13 mouse cellular contexts compared by ENCODE assay signal in the genomic region with DNA sequence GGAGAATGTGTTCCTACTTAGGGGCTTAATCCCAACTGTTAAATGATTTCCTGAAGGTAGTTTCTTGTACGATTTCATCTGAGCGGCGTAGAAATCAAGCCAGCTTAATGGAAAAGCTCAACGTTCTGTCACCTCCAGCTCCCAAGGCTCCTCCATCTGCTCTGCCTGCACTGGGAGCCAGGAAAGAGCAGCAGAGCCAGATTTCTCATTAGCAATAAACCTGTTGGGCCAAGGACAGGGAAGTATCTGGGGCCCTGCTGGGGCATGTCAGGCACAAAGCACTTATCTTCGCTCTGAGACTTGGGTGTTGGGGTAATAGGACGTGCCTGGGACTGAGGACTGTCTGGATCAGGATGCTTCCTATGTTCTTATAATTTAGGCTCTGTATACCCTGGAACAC.
DNase-seq lines count a peak whose midpoint lies in the region; ATAC-seq lines count a peak whose summit lies in the region.
"Had no signal": no experiment of that assay in that cellular context is flagged by ENCODE, and none has a peak within 500 bp of the region (broad histone marks: within the 10 kb centered on the region; RNA-seq: fewer than 3 reads in every experiment).

No protein-coding gene starts in this region.

- H3K4me1 ChIP-seq in hindbrain, embryonic 16.5 days (ENCODE audit: control insufficient read depth, insufficient read depth, low read depth, low read length): peaks cover 3% of the 10 kb centered on the region; the same call in 1 of the 2 replicates
- H3K4me1 ChIP-seq in hindbrain, embryonic 10.5 days (replicated peaks): no peaks in the 10 kb centered on the region
- H3K4me1 ChIP-seq: heart, embryonic 15.5 days had no signal

- H3K27ac ChIP-seq in hindbrain, embryonic 16.5 days (ENCODE audit: low read depth, low read length): no peak overlapping the region
- H3K27ac ChIP-seq in hindbrain, embryonic 10.5 days: no peak overlapping the region
- H3K27ac ChIP-seq: heart, embryonic 15.5 days had no signal

- H3K36me3 ChIP-seq in hindbrain, embryonic 16.5 days (ENCODE audit: control insufficient read depth, insufficient read depth, low read length): no peaks in the 10 kb centered on the region
- H3K36me3 ChIP-seq in hindbrain, embryonic 10.5 days: no peaks in the 10 kb centered on the region
- H3K36me3 ChIP-seq: heart, embryonic 15.5 days had no signal

- 62% methylated on average over 6 of the region's 6 CpGs for WGBS in hindbrain, embryonic 16.5 days
- 90% methylated on average over 6 of the region's 6 CpGs for WGBS in hindbrain, embryonic 10.5 days

- no peak overlapping the region for H3K9ac ChIP-seq in hindbrain, embryonic 16.5 days (ENCODE audit: low read depth, low read length)
- H3K9ac ChIP-seq: heart, embryonic 15.5 days had no signal

- H3K9me3 ChIP-seq in hindbrain, embryonic 16.5 days (ENCODE audit: control insufficient read depth, low read length): no peaks in the 10 kb centered on the region
- no peaks in the 10 kb centered on the region for H3K9me3 ChIP-seq in hindbrain, embryonic 10.5 days
- H3K9me3 ChIP-seq: heart, embryonic 15.5 days had no signal

- no peak overlapping the region for H3K4me3 ChIP-seq in hindbrain, embryonic 16.5 days (ENCODE audit: low read length)
- H3K4me3 ChIP-seq in hindbrain, embryonic 10.5 days: no peak overlapping the region
- H3K4me3 ChIP-seq: heart, embryonic 15.5 days had no signal

- DNase-seq in hindbrain, embryonic 10.5 days (ENCODE audit: low spot score): no peak
- peak; percentile 86 for DNase-seq in cerebellum, adult 8-10 months
- DNase-seq in hindlimb bud, embryonic 11.5 days (ENCODE audit: extremely low spot score, low read depth, low spot score): peak; percentile 26
- DNase-seq in kidney, adult 9 months: no peak
- DNase-seq in embryo, embryonic 10.5 days (ENCODE audit: low spot score): no peak
- no peak for DNase-seq in gastrocnemius, postnatal 4 days (ENCODE audit: low spot score in 2 of 2)
- DNase-seq: liver; midbrain, embryonic 14.5 days; right cerebral cortex, postnatal 4 days had no signal

- ATAC-seq in hindbrain, embryonic 16.5 days: peak; percentile 87
- peak; percentile 97 for ATAC-seq in cerebellum, adult (ENCODE audit: insufficient number of reproducible peaks, low FRiP score, low TSS enrichment)
- ATAC-seq: lung, postnatal 0 days had no signal

- no peaks in the 10 kb centered on the region for H3K27me3 ChIP-seq in hindbrain, embryonic 16.5 days (replicated peaks; ENCODE audit: control insufficient read depth, insufficient read depth, low read length)
- H3K27me3 ChIP-seq in hindbrain, embryonic 10.5 days (ENCODE audit: insufficient read depth, poor library complexity, severe bottlenecking): no peaks in the 10 kb centered on the region
- H3K27me3 ChIP-seq: heart, embryonic 15.5 days had no signal

- H3K4me2 ChIP-seq in hindbrain, embryonic 16.5 days (ENCODE audit: low read length): no peak overlapping the region
- H3K4me2 ChIP-seq: heart, embryonic 15.5 days had no signal

Comparison
In these comparisons a context has a peak if more than half of its experiments do, and no peak if none do; other contexts are left out.
1. DNase-seq: peak in cerebellum, adult 8-10 months (single experiment) and hindlimb bud, embryonic 11.5 days (single experiment); none in hindbrain, embryonic 10.5 days (single experiment), kidney, adult 9 months (single experiment), embryo, embryonic 10.5 days (single experiment) and gastrocnemius, postnatal 4 days (0 of 2).